Mouse (Mus musculus) granulocyte monocyte progenitor cell, adult 5-6 weeks (primary cell): Measurements from ENCODE around the gene Clcnkb. TPM values are rescaled to one million over a fixed set of nuclear protein-coding genes. Genes with fewer than 3 reads are reported as not detected.

Experiments used
- ATAC-seq: replicated peaks from 2 replicates; pipeline ENCODE4 v1.8.0; 2016; ENCODE audit warnings: mild to moderate bottlenecking, moderate TSS enrichment, inconsistent platforms; ENCODE audit not compliant: poor library complexity, severe bottlenecking
- total RNA-seq, 2 experiments: library from RNA; stranded (forward) in 1 of 2; stranded (reverse) in 1 of 2; fragments of 200-712, 200-1000 nt in 1 of 2; fragments of >200 nt in 1 of 2; fragmentation: Nextera tagmentation in 1 of 2; gene quantifications; 2 replicates each; pipeline ENCODE4 v1.2.3; 2014 to 2017

Gene Clcnkb
- total RNA-seq, 2 experiments from 2014 or later, result not detected

DNA sequence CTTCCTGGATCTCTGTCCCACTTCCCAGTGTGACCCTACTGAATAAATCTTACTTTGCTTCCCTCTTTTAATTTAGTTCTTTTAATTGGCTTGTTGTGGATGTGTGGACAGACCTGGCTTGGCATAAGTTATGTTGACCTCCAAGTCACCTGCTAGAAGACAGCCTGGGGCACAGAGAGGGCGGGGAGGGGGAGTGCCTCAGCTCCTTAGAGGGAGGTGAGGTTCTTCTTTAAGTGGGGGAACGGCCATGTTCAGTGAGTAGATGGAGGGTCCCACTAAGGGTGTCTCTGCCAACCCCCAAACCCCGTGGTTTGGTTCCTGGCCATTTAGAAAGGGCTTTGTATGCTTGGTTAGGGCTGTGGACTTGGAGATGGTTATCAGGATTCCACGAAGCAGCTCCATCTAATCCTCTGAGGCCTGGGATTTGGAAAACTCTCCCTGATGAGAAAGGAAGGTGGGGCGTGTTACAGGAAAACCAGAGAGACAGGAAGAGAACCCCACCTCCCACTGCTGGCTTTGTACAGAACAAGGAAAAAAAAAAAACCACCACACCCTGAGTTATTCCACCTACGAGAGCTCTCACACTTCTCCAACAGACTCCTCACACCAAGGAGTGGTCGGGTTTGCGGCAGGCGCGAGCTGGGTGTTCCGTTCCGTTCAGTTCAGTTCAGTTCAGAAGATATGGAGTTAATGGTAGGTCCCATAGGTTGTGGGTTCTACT lies 23.4 kb upstream of the Clcnkb start:
- no peak for ATAC-seq

DNA sequence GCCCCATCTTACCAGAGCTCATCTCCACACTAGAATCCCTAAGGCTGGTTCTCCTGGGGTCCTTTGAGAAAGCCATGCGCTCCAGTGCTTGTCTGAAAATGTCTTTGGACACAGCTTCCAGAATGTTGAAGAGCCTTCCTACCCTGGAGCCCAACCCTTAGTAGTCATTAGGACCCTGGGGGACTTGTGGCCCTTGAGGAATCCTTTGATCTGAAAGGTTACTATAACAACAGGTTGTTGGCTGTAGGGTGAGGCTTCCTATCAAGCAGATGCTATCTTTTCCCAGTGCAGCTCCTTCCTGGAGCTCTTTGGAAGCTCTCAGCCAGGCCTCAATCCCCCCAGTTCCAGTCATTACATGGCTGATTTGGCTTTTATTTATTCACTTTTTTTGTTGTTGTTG lies 20.2 kb upstream of the Clcnkb start, which contains the start of gene Srarp:
Gene Srarp, minus strand, starts transcription at position 132 of the 400 bp plus-strand sequence.
- no peak for ATAC-seq

DNA sequence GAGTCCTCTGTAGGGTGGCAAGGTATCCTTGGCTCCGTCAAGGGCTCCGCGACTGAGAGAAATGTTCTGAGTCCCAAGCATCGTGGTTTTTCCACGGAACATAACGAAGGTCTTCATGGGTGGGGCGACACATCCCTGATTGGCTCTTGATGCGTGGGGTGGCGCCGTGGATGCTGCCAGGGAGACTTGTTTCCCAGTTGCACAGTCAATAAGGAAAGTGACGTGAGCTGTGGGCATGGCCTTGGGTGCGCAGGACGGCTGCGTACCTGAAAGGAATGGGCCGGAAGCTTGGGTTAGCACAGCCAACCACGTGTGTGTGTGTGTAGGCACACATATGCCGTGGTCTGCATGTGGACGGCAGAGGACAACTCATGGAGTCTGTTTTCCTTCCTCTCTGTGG lies 17.4 kb upstream of the Clcnkb start:
- no peak for ATAC-seq

DNA sequence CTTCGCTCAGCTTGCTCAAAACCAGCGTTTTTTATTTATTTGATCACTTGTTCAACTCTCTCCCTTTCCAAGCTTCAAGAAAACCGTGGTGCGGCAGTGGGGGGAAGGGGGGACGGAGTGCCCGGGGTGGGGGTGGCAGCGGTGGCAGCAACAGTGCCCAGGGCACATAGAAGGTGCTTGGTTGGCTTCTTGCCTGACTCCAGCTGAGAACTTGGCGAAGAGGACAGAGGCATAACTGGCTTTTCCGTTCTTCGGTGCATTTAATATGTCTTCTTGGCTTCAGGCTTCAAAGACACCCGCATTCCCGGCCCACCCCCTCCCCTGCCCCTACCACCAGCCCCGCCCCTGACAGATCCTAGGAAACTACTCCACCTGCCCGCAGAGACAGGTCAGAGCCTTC lies 16.9 kb upstream of the Clcnkb start:
- ATAC-seq, result no peak

DNA sequence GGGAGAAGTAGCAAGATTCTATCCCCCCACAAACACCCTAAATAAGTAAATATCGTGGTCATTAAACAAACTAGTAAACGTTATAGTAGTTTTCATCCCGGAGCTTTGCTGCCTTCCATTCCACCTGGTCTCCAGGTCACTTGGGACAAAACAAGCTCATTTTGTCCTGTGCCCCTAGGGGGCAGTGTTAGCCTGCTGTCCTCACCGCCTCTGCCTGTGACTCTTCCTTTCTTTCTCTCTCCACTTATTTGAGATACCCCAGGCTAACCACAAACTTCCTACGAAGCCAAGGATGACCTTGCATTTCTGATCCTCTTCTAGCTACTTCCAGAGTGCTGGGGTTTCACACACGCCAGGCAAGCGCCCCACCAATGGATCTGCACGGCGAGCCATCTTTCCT lies 15.2 kb upstream of the Clcnkb start:
- ATAC-seq, result peak; percentile 93

DNA sequence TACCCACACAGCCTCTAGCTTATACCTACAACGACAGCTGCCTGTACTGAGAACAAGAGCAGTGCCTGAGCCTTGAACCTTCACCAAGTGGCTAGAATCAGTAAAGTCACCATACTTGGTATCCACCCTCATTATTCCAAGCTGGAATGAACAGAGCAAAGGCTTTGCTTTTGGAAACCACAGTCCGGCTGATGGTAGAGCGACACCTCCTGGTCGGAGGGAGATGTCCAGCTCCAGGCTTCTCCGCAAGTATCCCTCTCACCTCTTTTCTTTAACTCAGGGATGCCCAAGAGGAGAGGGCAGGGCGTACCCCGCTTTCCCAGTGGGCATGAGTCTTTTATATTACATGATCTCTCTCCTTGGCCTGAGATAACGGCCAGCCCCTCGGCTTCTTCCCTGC lies 14.0 kb upstream of the Clcnkb start:
- peak; percentile 22; the same call in 1 of the 2 replicates for ATAC-seq

DNA sequence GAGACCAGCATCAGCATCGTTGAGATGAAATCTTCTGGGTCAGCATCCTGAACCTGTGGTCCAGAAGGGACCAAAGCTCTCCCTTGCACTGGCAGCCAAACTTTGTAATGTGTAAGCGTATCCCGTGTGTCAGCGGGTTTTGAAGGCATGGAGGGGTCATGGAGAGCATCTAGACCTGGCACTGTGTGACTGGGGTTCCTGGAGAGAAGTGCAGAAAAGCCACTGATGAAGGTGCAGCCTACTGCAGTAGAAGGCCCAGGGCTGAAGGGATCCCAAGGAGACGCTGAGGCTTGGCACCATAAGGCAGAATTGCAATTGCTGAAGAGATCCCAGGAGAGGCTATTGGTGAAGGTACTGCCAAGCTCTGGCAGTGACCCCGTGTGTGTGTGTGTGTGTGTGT lies 13.6 kb upstream of the Clcnkb start:
- ATAC-seq, result no peak

DNA sequence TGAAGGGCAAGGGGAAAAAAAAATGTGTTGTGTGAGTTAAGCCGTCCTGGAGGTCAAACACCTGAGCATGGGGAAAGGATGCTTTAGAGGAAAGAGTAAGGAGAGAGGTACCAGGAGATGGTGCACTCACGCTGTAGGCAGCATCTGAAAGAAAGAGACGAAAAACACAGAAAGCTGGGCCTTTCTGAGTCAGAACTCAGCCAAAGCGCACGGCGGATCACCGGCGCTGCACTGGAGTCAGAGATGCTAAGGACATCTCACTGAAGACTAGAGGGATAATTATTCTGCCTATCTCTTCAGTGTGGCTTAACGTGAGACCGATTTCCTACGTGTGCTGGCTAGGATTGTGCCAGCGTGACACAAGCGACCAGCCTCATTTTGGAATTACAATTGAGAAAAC lies 12.1 kb upstream of the Clcnkb start:
- no peak for ATAC-seq

DNA sequence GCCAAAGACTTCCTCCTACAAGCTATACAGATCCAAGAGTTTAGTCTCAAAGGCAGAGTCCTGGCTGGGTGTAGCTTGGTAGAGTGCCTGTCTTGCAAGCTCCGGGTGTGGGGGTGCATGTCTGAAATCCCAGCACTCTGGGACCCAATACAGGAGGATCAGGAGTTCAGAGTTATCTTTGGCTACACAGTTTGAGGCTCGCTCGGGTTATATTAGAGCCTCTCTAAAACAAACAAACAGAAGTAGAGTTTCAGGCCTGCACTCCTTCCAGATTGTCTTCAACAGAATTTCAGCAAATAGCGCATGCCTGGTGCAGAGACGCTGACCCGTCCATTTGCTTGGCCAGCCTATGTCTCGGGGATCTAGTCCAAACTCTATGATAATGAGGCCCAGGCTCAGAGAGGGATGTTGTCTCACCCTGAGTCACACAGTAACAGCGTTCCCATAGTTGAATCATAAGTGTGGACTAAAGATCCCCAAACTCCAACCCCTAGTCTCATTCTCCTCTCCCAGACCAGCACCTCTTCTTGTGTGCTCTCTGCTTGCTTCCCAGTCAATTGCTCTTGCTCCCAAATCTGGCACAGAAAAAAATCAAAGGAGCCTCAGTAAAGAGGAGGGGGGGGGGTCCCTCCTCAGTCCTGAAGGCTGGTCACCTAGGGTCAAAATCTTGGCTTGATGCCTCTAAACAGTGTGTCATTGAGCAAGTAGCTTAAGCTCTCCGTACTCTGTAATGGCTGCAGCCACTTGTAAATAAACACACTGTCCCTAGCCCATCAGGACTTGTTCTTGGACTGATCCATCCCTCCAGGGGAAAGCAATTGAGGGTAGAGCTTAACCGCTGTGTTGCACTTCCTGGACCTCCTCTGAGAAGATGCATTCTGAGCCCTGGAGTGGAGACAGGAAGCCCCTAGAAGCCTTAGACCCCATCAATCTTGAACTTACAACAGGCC lies 11.3 kb upstream of the Clcnkb start:
- ATAC-seq, result no peak

DNA sequence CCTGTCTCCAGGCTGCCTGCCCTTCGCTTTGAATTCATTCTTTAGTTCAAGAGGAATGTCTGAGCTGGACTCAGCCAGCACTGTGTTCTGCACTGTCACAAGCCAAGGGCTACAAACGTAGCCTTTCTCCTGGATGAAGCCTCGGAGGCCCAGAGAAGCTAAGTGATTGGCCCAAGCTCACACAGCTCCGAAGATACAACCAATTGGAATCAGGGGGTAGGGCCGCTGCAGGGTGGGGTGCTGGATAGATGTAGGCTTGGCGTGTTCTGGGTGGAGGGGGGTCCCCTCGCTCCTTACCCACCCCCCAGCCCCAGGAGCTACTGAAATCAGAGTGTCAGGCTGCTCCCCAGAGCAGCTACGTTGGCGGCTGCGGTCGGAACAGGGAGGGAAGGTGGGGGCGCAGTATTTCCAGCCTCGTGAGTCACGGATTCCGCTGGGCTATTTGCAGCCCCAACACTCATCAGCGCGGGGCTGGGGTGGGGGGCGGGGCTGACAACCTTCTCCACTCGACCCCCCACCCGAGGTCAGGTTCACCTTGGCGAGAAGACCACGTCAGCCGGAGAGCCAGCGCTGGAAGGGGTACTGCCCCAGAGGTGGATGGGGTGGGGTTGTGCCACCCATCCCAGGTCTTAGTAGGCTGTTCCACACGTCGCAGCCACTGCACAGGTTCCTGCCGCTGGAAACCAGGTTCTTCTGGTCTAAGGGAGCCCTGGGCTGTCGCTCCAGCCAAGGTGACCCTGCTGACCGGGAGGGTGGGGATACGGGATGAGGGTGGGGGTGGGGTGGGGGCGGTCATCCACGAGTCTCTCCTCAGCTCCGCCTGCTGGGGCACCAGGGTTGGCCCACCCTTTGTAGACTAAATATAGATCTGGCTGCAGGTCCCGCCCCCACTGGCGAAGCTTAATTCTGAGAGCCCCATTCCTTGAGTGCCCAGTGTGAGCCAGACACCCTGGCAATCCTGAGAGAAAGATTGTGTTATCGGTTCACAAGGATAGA lies 10.0 kb upstream of the Clcnkb start:
- ATAC-seq, result peak; percentile 69

DNA sequence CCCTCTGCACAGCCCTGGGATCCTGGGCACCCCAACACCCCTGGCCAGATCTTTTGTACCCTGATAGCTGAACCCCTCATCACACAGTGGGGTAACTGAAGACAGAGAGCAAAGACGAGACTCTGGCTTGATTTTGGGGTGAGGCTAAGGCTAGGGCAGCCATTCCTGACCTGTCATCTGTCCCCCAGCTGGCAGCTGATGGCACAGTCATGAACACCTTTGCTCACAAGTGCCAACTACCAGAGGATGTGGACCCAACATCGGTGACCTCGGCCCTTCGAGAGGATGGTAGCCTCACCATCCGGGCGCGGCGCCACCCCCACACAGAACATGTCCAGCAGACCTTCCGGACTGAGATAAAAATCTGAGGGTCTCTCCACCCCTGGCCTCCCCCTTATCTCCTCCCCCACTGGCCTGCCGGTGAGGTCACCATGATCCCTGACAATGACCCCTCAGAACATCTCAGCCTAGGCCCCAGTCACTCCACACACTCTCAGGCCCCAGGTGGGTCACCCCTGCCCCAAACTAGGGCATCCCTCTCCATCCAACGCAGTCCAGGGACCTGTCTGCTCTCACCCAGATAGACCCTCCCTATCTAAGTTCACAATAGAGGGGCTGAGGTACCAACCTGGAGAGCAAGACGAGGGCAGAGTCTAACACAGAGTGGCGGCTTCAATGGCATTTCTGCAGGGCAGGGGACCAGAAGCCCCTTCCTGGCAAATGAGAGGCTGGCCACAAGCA lies 8.0 kb upstream of the Clcnkb start:
- ATAC-seq, result no peak

DNA sequence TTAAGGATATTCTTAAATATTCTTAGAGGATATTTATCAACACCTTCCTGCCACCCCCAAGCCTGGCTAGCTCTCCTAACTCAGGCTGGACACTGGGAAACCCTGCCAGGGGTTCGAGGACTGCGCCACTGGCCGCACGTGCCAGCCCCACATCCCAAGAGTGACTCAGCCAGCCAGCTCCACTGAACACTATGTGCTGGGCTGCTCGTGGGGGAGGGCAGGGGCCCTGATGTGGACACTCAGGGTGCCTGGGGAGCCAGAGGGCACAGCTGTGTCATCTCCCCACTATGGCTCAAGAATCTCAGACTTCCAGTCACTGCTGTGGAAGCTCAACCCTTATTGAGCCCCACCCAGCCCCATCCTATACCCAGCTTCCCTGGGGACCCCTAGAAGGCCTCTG lies 7.5 kb upstream of the Clcnkb start:
- no peak for ATAC-seq

DNA sequence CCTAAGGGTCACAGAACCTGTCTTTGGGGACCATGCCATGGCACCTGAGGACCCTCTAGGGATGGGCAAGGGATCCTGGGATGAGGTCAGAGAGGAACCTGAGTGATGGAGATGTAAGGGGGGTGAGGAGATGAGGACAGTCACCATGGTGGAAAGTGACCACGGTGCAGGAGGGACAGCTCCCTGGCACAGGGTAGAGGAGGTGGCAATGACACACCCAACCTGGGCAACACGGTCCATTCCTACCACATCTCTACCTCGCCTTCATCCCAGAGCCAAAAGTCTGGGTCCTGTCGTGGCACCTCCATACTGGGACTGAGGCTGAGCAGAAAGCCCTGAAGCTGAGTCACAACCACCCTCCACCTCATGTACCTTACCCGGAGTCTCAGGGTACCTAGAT lies 7.0 kb upstream of the Clcnkb start:
- ATAC-seq, result no peak

DNA sequence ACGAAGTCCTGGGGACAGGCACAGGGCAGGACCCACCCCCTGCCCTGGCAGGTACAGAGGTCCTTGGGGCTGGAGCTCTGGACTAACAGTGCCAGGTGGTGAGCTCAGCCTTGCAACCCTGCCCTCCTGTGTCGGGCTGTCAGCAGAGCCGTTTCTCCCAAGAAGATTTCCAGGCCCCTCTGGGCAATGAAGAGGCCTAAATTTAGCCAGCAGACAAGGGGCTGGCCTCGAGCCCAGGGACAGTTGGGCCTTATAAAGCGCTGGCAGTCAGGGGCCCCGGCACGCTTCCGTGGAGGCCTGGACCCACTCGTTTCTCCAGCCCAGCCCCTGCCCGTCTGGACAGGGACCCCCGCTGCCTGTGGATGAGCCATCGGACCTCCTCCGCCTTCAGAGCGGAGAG lies 5.6 kb upstream of the Clcnkb start:
- ATAC-seq, result no peak

DNA sequence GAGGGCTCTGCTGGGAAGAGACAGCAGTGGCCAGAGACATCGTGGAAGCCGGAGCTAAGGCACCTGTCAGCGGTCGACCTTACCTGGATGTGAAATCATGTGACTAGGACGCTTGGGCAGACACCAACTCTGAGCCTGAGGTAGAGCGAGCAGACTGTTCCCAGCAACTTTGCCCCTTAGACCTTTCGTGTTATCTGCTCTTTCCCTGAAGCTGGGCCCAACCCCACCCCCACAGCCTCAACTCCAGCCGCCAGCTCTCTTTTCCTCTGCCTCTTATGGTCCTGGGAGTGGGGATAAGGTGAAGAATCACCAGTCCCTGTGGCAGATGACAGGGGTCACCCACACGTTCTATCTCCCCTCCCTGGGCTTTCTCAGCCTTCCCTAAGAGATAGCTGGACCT lies 5.1 kb upstream of the Clcnkb start:
- no peak for ATAC-seq

DNA sequence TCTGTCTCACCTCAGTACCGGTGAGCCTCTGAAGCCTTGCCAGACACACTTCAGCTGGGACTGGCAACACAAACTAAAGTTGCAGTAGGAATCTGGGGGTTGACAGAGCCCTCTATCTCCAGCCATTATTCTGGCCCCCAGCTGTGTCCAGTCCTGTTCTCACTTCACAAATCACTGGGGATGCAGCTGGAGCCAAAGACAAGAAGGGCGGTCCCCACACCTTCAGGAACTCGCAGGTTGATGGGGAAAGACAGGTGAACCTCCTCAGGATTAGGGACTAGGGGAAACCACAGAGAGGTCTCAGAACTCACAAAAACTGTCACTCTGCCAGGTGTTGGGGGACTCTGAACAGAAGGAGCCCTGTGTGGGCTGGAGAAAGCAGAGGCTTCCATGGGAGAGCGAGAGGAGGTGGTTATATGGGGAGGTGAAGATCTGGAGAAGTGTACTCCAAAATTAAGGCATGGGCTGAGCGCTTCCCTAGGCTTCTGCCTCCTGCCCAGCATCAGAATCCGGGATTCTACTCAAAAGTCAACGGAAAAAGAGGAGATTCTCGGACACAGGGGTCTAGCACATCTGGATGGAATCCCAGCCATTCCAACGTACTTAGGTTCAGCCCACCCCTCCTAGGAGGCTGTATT lies 4.5 kb upstream of the Clcnkb start, which contains the start of gene Hspb7:
Gene Hspb7, plus strand, starts transcription at position 588 of the 638 bp plus-strand sequence.
- ATAC-seq, result no peak

DNA sequence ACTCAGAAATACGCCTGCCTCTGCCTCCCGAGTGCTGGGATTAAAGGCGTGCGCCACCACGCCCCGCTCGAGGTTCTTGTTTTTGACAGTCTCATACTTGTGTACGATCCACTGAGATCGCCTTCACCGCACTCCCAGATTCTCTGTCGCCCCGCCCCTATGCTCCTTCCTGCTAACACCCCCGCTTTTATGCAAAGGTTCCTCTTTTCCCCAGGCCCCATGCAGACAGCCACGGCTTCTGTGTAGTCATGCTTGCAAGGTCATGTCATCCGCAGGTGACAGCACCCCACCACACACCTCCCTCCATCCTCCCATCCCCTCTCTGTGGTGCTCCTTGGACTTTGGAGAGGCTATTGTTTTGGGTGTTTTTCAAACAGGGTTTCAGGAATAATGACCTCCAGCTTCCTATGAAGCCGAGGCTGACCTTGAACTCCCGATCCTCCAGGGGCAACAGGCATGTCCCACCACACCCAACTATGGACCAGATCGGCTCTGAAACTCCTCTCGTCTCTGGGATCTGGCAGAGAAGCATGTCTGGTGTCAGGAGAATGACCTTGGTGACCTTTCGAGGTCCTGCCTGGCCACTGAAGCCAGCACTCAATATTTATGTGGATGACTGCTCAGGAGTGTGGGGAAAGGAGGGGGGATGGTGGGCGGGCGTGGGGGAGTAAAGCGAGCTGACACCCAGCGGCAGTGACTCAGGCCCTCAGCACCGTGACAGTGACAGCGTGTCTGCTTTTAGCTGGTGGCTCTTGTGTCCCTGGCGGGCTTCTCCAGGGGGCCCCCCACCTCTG lies 3.8 kb upstream of the Clcnkb start:
- peak; percentile 98 for ATAC-seq

DNA sequence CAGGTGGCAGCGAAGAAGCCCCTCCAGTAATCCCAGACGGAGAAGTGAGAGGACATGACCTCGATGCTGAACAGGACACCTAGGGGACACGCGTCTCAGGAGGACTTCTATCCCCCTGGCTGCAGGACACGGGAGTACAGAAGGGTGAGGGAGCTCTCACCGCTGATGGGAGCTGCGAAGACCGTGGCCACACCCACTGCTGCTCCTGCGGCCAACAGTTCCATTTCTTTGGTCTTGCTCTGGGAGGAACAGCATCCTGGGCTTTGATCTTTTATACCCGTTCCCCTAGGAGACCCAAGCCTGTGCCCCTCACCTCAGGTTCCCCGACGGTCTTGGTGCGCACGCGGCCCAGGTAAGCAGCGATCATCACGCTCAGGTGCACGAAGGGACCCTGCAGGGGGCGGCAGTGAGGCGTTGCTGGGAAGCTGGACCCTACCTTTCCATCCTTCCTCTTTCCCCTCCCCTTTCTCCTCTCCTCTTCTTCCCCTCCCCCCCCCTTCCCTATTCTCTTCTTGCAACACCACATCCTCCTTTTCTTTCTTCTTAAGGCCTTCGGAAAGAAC lies 4.3 kb downstream of the Clcnkb start:
- peak; percentile 45 for ATAC-seq
